Mouse (Mus musculus) myocyte (in vitro differentiated cells): ENCODE results near the gene Vps54.

Experiments used
- CEBPB ChIP-seq: IDR thresholded peaks from 2 replicates; pipeline ENCODE4 v1.6.1; 2011; ENCODE audit warnings: mild to moderate bottlenecking, moderate library complexity; ENCODE audit not compliant: poor library complexity, insufficient read depth, severe bottlenecking
- E2F4 ChIP-seq: IDR thresholded peaks from one replicate; pipeline ENCODE4 v1.6.1; 2011; ENCODE audit warnings: mild to moderate bottlenecking, control low read depth, moderate library complexity; ENCODE audit not compliant: insufficient read depth
- MAX ChIP-seq: IDR thresholded peaks from one replicate; pipeline ENCODE4 v1.6.1; 2011; ENCODE audit warnings: low read depth, mild to moderate bottlenecking, control low read depth
- MYOD1 ChIP-seq, 3 experiments: IDR thresholded peaks; one replicate each; pipeline ENCODE4 v1.6.1; 2011; ENCODE audit warnings: control low read depth in 2 of 3, low read depth in 2 of 3, mild to moderate bottlenecking in 2 of 3, moderate library complexity in 1 of 3; ENCODE audit not compliant: insufficient read length in 2 of 3, control insufficient read depth in 1 of 3
- MYOG ChIP-seq, 3 experiments: IDR thresholded peaks; one replicate each; pipeline ENCODE4 v1.6.1; 2011; ENCODE audit warnings: control low read depth in 2 of 3, low read depth in 2 of 3, mild to moderate bottlenecking in 2 of 3; ENCODE audit not compliant: insufficient read length in 2 of 3, control insufficient read depth in 1 of 3, insufficient read depth in 1 of 3
- POLR2A ChIP-seq: IDR thresholded peaks from one replicate; pipeline ENCODE4 v1.6.1; 2011; ENCODE audit warnings: low read depth, mild to moderate bottlenecking, control low read depth, moderate library complexity; ENCODE audit not compliant: insufficient read length
- POLR2AphosphoS2 ChIP-seq: IDR thresholded peaks from one replicate; pipeline ENCODE4 v1.6.1; 2011; ENCODE audit warnings: low read depth, control low read depth; ENCODE audit not compliant: insufficient read length
- SRF ChIP-seq: IDR thresholded peaks from one replicate; pipeline ENCODE4 v1.6.1; 2011; ENCODE audit warnings: low read depth; ENCODE audit not compliant: control insufficient read depth, insufficient read length
- TCF12 ChIP-seq: IDR thresholded peaks from one replicate; pipeline ENCODE4 v1.6.1; 2011; ENCODE audit warnings: mild to moderate bottlenecking, control low read depth; ENCODE audit not compliant: poor library complexity, insufficient read depth, severe bottlenecking
- TCF3 ChIP-seq: IDR thresholded peaks from one replicate; pipeline ENCODE4 v1.6.1; 2011; ENCODE audit warnings: low read depth, control low read depth; ENCODE audit not compliant: insufficient read length

DNA sequence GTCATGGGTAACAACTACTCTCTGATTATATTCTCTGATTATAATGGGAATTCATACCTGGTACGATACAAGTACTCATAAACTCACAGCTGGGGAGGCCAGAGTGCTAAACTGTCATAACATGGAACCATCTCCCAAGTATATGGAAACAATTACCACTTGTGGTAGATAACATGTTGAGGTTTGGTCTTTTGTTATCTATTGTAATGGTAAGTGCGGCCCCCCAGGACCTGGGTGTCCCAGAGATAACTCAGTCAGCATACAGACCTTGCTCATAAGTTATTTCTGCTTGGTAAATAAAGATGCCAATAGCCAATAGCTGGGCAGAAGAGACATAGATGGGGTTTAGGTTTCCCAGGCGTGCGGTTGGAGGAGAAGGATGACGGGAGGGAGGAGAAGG, 104.4 kb downstream of the Vps54 start:
- TF ChIP-seq POLR2A, result no peak
- no peak for TF ChIP-seq MYOG (IDR thresholded peaks at IDR 0.05; ENCODE audit: control insufficient read depth in 1 of 3, insufficient read depth in 1 of 3, insufficient read length in 2 of 3, low read depth in 2 of 3)
- TF ChIP-seq E2F4, result no peak
- TF ChIP-seq TCF12, result no peak
- no peak for TF ChIP-seq SRF
- no peak for TF ChIP-seq CEBPB
- no peak for TF ChIP-seq POLR2AphosphoS2
- TF ChIP-seq MAX, result no peak
- TF ChIP-seq TCF3, result no peak
- no peak for TF ChIP-seq MYOD1 (IDR thresholded peaks at IDR 0.05; ENCODE audit: control insufficient read depth in 1 of 3, insufficient read length in 2 of 3, low read depth in 2 of 3)
